Mouse (Mus musculus): ENCODE data around the gene Bcl7c. TPM values are rescaled to one million over a fixed set of nuclear protein-coding genes. Genes with fewer than 3 reads are reported as not detected.

The Bcl7c gene
- polyA plus RNA-seq, 1 experiment: 22.0 TPM

- peak; percentile 73 for DNase-seq
- H3K4me3 ChIP-seq (replicated peaks; ENCODE audit: extremely low read depth, low read depth, low read length): peak within 1 kb of the TSS; percentile 91
- 0 out of 2 replicates have a peak, but pooled peaks cover 7% of the 10 kb centered on the region for H3K4me1 ChIP-seq (ENCODE audit: control insufficient read depth, insufficient read depth, low read length)
- TF ChIP-seq POLR2A (IDR thresholded peaks at IDR 0.05; ENCODE audit: borderline replicate concordance, extremely low read depth, low read depth, low read length): peak; percentile 22; the same call in 1 of the 2 replicates
- no peak for TF ChIP-seq CTCF (IDR thresholded peaks at IDR 0.05; ENCODE audit: insufficient read depth, low read length)
- WGBS: under 1% methylated on average over 50 of the region's 50 CpGs
Measured at GRCm38 (mm10) chr7:127614891-127615843, 93.6 kb downstream of the Bcl7c start, which contains the start of gene Zfp629. Gene Zfp629 (minus strand): TSS chr7:127615797.

GRCm38 (mm10) chr7:127614511-127614890 lies 94.2 kb downstream of the Bcl7c start:
- under 1% methylated on average over 32 of the region's 44 CpGs for WGBS
- 0 out of 2 replicates have a peak, but pooled peaks cover 7% of the 10 kb centered on the region for H3K4me1 ChIP-seq (ENCODE audit: control insufficient read depth, insufficient read depth, low read length)
- peak overlapping the region; percentile 91 for H3K4me3 ChIP-seq (replicated peaks; ENCODE audit: extremely low read depth, low read depth, low read length)
- TF ChIP-seq POLR2A (IDR thresholded peaks at IDR 0.05; ENCODE audit: borderline replicate concordance, extremely low read depth, low read depth, low read length): no peak
- TF ChIP-seq CTCF (IDR thresholded peaks at IDR 0.05; ENCODE audit: insufficient read depth, low read length): no peak
- peak; percentile 56 for DNase-seq

DNA sequence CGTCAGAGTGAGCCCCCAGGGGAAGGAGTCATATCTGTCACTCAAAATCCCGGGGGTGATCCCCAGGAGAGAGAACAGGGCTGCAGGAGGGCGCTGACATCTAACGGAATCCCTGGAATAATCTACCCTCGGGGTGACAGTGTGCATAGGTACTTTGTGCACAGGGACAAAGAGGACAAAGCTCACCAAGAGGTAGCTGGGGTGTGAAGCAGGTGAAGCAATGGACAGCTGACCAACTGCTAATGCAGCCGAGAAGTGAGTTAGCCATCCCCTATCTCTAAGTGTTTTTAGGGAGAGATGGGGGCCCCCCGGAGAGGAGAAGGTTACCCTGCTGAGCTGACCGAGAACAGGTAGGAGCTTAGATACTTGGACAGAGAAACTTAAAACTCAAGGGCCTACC lies 94.6 kb downstream of the Bcl7c start:
- TF ChIP-seq CTCF (IDR thresholded peaks at IDR 0.05; ENCODE audit: insufficient read depth, low read length) (no peak), POLR2A (IDR thresholded peaks at IDR 0.05; ENCODE audit: borderline replicate concordance, extremely low read depth, low read depth, low read length) (no peak)

DNA sequence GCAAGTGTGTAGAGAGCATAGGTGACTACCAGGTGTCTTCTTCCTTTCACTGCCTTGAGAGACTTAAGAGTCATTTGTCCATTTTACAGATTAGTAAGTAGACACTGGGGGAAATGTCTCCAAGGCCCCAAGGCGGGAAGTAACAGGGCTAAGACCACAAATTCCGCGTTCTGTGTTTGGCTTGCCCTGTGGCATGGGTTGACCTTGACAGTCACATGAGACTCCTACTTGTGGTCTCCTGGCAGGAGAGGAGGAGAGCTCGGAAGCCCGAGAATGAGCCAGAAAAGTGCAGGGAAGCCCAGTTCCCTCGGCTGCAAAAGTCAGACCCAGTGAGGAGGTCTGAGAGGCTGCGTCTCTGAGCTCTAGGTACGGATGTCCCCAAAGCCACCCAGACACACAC lies 95.2 kb downstream of the Bcl7c start:
- 79% methylated on average over 8 of the region's 8 CpGs for WGBS
- DNase-seq: no peak
- TF ChIP-seq POLR2A (IDR thresholded peaks at IDR 0.05; ENCODE audit: borderline replicate concordance, extremely low read depth, low read depth, low read length): no peak
- Histone ChIP-seq H3K4me3 (replicated peaks; ENCODE audit: extremely low read depth, low read depth, low read length) (no peak overlapping the region), H3K4me1 (ENCODE audit: control insufficient read depth, insufficient read depth, low read length) (0 out of 2 replicates have a peak, but pooled peaks cover 7% of the 10 kb centered on the region)

More for the DNA sequence above, 94.6 kb downstream of the Bcl7c start:
- WGBS: 23% methylated on average over 8 of the region's 8 CpGs
- no peak for DNase-seq
- Histone ChIP-seq H3K4me3 (replicated peaks; ENCODE audit: extremely low read depth, low read depth, low read length) (peak overlapping the region; percentile 91), H3K4me1 (ENCODE audit: control insufficient read depth, insufficient read depth, low read length) (0 out of 2 replicates have a peak, but pooled peaks cover 7% of the 10 kb centered on the region)

DNA sequence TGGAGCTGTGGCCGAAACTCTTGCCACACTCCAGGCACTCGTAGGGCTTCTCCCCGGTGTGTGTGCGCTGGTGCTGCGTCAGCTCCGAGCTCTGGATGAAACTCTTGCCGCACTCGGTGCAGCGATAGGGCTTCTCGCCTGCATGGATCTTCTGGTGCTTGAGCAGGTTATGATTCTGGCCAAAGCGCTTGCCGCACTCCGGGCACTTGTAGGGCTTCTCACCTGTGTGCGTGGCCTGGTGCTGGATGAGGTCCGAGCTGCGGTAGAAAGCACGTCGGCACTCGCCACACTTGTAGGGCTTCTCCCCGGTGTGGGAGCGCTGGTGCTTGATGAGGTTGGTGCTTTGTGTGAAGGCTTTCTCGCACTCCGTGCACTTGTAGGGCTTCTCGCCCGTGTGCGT lies 97.2 kb downstream of the Bcl7c start:
- no peak for DNase-seq
- WGBS: 95% methylated on average over 26 of the region's 26 CpGs
- H3K4me1 ChIP-seq (ENCODE audit: control insufficient read depth, insufficient read depth, low read length): 0 out of 2 replicates have a peak, but pooled peaks cover 7% of the 10 kb centered on the region

More for the DNA sequence above, 97.2 kb downstream of the Bcl7c start:
- no peak overlapping the region for H3K4me3 ChIP-seq (replicated peaks; ENCODE audit: extremely low read depth, low read depth, low read length)
- no peak for TF ChIP-seq POLR2A (IDR thresholded peaks at IDR 0.05; ENCODE audit: borderline replicate concordance, extremely low read depth, low read depth, low read length)

Other genes starting within 250 kb of the Bcl7c start
- 80.2 and 89.0 TPM in 2 replicates for gene Prr14, start 249.3 kb downstream of the Bcl7c start, polyA plus RNA-seq (2012; rRNA removed)
- 32.0 and 42.2 TPM in 2 replicates for gene Fbrs, start 229.7 kb downstream of the Bcl7c start, polyA plus RNA-seq (2012; rRNA removed)
- gene Srcap, start 196.9 kb downstream of the Bcl7c start, polyA plus RNA-seq (2012; rRNA removed): 27.0 and 32.8 TPM in 2 replicates
- gene Gm42715, start 189.3 kb downstream of the Bcl7c start, polyA plus RNA-seq (2012; rRNA removed): 8.1 and 10.0 TPM in 2 replicates
- gene Tmem265, start 147.5 kb downstream of the Bcl7c start, polyA plus RNA-seq (2012; rRNA removed): 1.7 and 4.2 TPM in 2 replicates
- 54.9 and 70.9 TPM in 2 replicates for gene Phkg2, start 135.6 kb downstream of the Bcl7c start, polyA plus RNA-seq (2012; rRNA removed)
- gene Ccdc189, start 120.3 kb downstream of the Bcl7c start, polyA plus RNA-seq (2012; rRNA removed): 14.0 and 16.5 TPM in 2 replicates
- gene Rnf40, start 120.2 kb downstream of the Bcl7c start, polyA plus RNA-seq (2012; rRNA removed): 26.1 and 32.8 TPM in 2 replicates
- 13.9 and 15.4 TPM in 2 replicates for gene Zfp629, start 93.1 kb downstream of the Bcl7c start, polyA plus RNA-seq (2012; rRNA removed)
- gene Ctf1, start 3.8 kb upstream of the Bcl7c start, polyA plus RNA-seq (2012; rRNA removed): 20.1 and 21.1 TPM in 2 replicates
- gene Ctf2, start 23.2 kb upstream of the Bcl7c start, polyA plus RNA-seq (2012; rRNA removed): not detected in 2 replicates
- gene Fbxl19, start 35.6 kb upstream of the Bcl7c start, polyA plus RNA-seq (2012; rRNA removed): 25.9 and 27.3 TPM in 2 replicates
- gene Orai3, start 60.9 kb upstream of the Bcl7c start, polyA plus RNA-seq (2012; rRNA removed): 39.1 and 45.6 TPM in 2 replicates
- gene Setd1a, start 67.7 kb upstream of the Bcl7c start, polyA plus RNA-seq (2012; rRNA removed): 10.8 and 15.6 TPM in 2 replicates
- not detected in 2 replicates for gene Gm49388, start 76.7 kb upstream of the Bcl7c start, polyA plus RNA-seq (2012; rRNA removed)
- gene Hsd3b7, start 91.7 kb upstream of the Bcl7c start, polyA plus RNA-seq (2012; rRNA removed): 79.4 and 81.7 TPM in 2 replicates
- 63.5 and 77.9 TPM in 2 replicates for gene Stx4a, start 115.4 kb upstream of the Bcl7c start, polyA plus RNA-seq (2012; rRNA removed)
- 5.1 and 7.6 TPM in 2 replicates for gene Stx1b, start 115.6 kb upstream of the Bcl7c start, polyA plus RNA-seq (2012; rRNA removed)
- gene Zfp646, start 167.3 kb upstream of the Bcl7c start, polyA plus RNA-seq (2012; rRNA removed): 22.0 and 23.4 TPM in 2 replicates
- 6.0 and 6.7 TPM in 2 replicates for gene Zfp668, start 167.9 kb upstream of the Bcl7c start, polyA plus RNA-seq (2012; rRNA removed)
- gene Prss53, start 182.0 kb upstream of the Bcl7c start, polyA plus RNA-seq (2012; rRNA removed): 3.4 and 5.0 TPM in 2 replicates
- gene Gm21974, start 186.5 kb upstream of the Bcl7c start, polyA plus RNA-seq (2012; rRNA removed): not detected in 2 replicates
- 176 and 201 TPM in 2 replicates for gene Vkorc1, start 186.7 kb upstream of the Bcl7c start, polyA plus RNA-seq (2012; rRNA removed)
- 72.7 and 94.7 TPM in 2 replicates for gene Bckdk, start 195.1 kb upstream of the Bcl7c start, polyA plus RNA-seq (2012; rRNA removed)
- 10.4 and 12.5 TPM in 2 replicates for gene Kat8, start 203.6 kb upstream of the Bcl7c start, polyA plus RNA-seq (2012; rRNA removed)
- gene Prss8, start 221.2 kb upstream of the Bcl7c start, polyA plus RNA-seq (2012; rRNA removed): 157 and 158 TPM in 2 replicates
- 14.6 and 17.5 TPM in 2 replicates for gene Prss36, start 237.8 kb upstream of the Bcl7c start, polyA plus RNA-seq (2012; rRNA removed)

Data from lung, adult 2 months (tissue).